Mouse (Mus musculus) forebrain, embryonic 14.5 days (tissue): ENCODE data around the gene Lrrfip1. TPM values are rescaled to one million over a fixed set of nuclear protein-coding genes. Genes with fewer than 3 reads are reported as not detected.

Source experiments
- ATAC-seq: fragments of 200-750 bp; cut with Nextera tagmentation; 2 replicates; pipeline ENCODE4 v1.8.0; 2017; ENCODE audit warnings: mild to moderate bottlenecking, moderate library complexity
- DNase-seq: peaks from one replicate; pipeline ENCODE4 v3.0.0-alpha.2; 2015; ENCODE audit warnings: low spot score
- H3K27ac ChIP-seq: fragments of 300-500 bp; sonication (generic); 2 replicates; pipeline ENCODE4 v1.5.1; 2014; ENCODE audit warnings: low read depth, mild to moderate bottlenecking, control low read depth, low read length, moderate library complexity
- H3K27me3 ChIP-seq: fragments of 300-500 bp; sonication (generic); replicated peaks from 2 replicates; pipeline ENCODE4 v1.6.1; 2014; ENCODE audit warnings: low read length, control low read depth, mixed read lengths; ENCODE audit not compliant: control insufficient read depth, insufficient read depth
- H3K36me3 ChIP-seq: fragments of 300-500 bp; sonication (generic); 2 replicates; pipeline ENCODE4 v1.6.1; 2014; ENCODE audit warnings: low read length, control low read depth; ENCODE audit not compliant: control insufficient read depth, insufficient read depth
- H3K4me1 ChIP-seq: fragments of 300-500 bp; sonication (generic); 2 replicates; pipeline ENCODE4 v1.6.1; 2014; ENCODE audit warnings: antibody characterized with exemption, low read length, control low read depth; ENCODE audit not compliant: control insufficient read depth, insufficient read depth
- H3K4me2 ChIP-seq: fragments of 300-500 bp; sonication (generic); 2 replicates; pipeline ENCODE4 v1.6.1; 2014; ENCODE audit warnings: mild to moderate bottlenecking, control low read depth, low read length
- H3K4me3 ChIP-seq: fragments of 300-500 bp; sonication (generic); 2 replicates; pipeline ENCODE4 v1.5.1; 2014; ENCODE audit warnings: low read depth, low read length, control low read depth
- H3K9ac ChIP-seq: fragments of 300-500 bp; sonication (generic); 2 replicates; pipeline ENCODE4 v1.6.1; 2014; ENCODE audit warnings: mild to moderate bottlenecking, low read length, control low read depth, moderate library complexity
- H3K9me3 ChIP-seq: fragments of 300-500 bp; sonication (generic); replicated peaks from 2 replicates; pipeline ENCODE4 v1.6.1; 2016; ENCODE audit warnings: low read length, control low read depth, mixed read lengths; ENCODE audit not compliant: control insufficient read depth
- WGBS: fragments of 180-500 bp; shearing (Covaris S2); extraction: QIAGEN DNeasy Blood & Tissue Kit; methylation state at CpG from one replicate; pipeline ENCODE4 v1.1.7; 2014; 5-methylcytosine and 5-hydroxymethylcytosine counted together
- polyA plus RNA-seq: library from polyadenylated mRNA; unstranded; fragments of >200 nt; fragmentation: Nextera tagmentation; extraction: Ambion mirVana; gene quantifications from 2 replicates; pipeline ENCODE4 v1.2.1, GENCODE M21; 2014

Gene Lrrfip1
- polyA plus RNA-seq, 1 experiment from 2014 or later: 27.2 TPM

DNA sequence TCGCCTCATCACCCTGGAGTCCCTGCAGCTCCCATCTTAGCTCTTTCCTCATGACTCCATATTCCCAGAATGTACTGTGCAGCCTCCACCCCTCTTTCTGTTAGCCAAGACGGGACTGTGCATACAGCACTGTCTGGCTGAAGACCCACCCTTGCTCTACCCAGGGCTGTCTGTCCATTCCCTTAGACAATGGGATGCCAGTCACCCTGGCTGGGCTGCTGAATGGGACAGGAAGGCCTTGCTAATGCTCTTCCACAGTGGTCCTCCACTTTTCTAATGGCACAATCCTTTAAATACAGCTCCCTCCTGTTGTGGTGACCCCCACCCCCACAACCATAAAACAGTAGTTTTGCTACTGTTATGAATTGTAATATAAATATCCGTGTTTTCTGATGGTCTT is 12.8 kb downstream of the Lrrfip1 start:
- no peaks in the 10 kb centered on the region for H3K9me3 ChIP-seq
- no peaks in the 10 kb centered on the region for H3K4me1 ChIP-seq
- H3K27me3 ChIP-seq: no peaks in the 10 kb centered on the region
- H3K9ac ChIP-seq: no peak overlapping the region
- H3K4me3 ChIP-seq: no peak overlapping the region
- no peak for DNase-seq
- H3K4me2 ChIP-seq: no peak overlapping the region
- H3K27ac ChIP-seq: no peak overlapping the region
- no peak for ATAC-seq
- H3K36me3 ChIP-seq: no peaks in the 10 kb centered on the region
- 79% methylated on average over 3 of the region's 3 CpGs for WGBS

DNA sequence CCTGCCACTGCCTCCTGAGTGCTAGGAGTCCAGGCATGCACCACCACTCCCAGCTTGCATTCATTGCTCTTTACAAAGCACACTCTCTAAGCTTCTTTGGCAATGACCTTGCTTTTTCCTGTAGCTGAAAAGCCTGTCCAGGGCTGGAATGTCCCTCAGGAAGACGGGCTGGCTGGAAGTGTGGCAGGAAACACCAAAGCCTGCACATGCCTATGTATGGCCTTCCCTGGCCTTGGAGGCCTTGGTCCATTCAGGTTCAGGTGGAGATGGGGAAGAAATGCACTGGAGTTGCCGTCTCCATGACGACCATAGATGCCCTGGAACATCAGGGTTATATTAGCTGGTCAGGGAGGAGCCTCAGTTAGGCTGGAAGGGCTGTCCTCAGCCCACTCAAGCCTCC is 15.3 kb downstream of the Lrrfip1 start:
- Histone ChIP-seq H3K4me2 (no peak overlapping the region), H3K9ac (no peak overlapping the region), H3K9me3 (no peaks in the 10 kb centered on the region), H3K27me3 (no peaks in the 10 kb centered on the region), H3K4me1 (no peaks in the 10 kb centered on the region; the same call in 1 of the 2 replicates), H3K36me3 (no peaks in the 10 kb centered on the region), H3K4me3 (no peak overlapping the region), H3K27ac (no peak overlapping the region)
- WGBS: 80% methylated on average over 3 of the region's 3 CpGs
- no peak for DNase-seq
- no peak for ATAC-seq

DNA sequence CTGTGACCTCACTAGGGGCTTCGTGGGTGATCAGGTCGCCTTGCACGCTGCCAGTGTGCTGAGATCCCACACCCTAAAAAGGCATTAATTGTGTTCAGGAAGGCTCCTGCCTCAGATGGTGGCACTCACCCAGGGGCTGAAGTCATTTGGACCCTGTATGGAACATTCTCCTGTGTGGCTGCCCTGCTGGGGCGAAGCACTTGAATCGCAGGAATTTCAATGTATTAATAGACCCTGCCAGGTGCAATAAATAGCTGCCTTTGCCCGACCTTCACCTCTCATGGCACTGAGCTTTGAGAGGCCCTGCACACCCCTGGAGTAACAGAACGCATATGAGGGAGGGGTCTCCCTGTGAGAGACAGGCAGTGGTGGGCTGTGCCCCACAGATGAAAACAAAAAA is 17.0 kb downstream of the Lrrfip1 start:
- no peak for DNase-seq
- H3K27ac ChIP-seq: no peak overlapping the region
- no peaks in the 10 kb centered on the region for H3K27me3 ChIP-seq
- WGBS: 66% methylated on average over 7 of the region's 7 CpGs
- no peaks in the 10 kb centered on the region for H3K9me3 ChIP-seq
- H3K4me2 ChIP-seq: no peak overlapping the region
- no peaks in the 10 kb centered on the region; the same call in 1 of the 2 replicates for H3K4me1 ChIP-seq
- no peak overlapping the region for H3K4me3 ChIP-seq
- H3K9ac ChIP-seq: no peak overlapping the region
- ATAC-seq: no peak
- H3K36me3 ChIP-seq: no peaks in the 10 kb centered on the region

DNA sequence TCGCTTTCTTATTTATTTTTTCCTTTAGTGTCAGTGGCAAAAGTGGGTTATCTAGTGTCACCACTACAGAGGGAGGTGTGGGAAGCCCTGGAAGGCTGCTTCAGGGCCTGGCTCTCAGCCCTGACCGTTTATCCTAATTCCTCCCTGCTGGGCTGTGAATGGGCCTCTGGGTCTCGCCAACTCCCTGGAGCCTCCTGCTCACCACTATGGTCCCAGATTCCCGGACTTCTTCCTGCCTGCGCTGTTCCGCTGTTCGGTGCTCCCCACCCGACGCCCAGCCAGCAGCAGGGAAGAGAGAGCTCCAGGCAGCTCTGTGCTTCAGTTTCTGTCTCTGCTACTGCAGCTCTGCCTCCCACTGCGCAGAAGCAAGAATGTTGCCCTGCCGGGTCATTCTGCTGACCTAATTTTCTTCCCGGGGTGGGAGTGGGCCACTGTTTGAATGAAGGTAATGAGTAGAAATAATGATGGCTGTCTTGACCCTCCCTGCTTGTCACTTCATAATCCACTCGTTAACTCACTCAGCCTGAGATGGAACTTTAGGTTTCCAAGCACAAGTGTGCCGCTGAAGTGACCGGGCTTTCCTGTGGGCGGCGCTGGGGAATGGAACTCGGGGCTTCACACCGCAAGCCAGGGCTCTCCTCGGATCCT is 18.7 kb downstream of the Lrrfip1 start:
- Histone ChIP-seq H3K27ac (no peak overlapping the region), H3K4me3 (no peak overlapping the region), H3K9me3 (no peaks in the 10 kb centered on the region), H3K4me1 (no peaks in the 10 kb centered on the region; the same call in 1 of the 2 replicates), H3K4me2 (peak overlapping the region; percentile 20; the same call in 1 of the 2 replicates), H3K9ac (peak overlapping the region; percentile 17; the same call in 1 of the 2 replicates), H3K36me3 (no peaks in the 10 kb centered on the region), H3K27me3 (no peaks in the 10 kb centered on the region)
- no peak for ATAC-seq
- WGBS: 8% methylated on average over 20 of the region's 20 CpGs
- DNase-seq: peak; percentile 24

DNA sequence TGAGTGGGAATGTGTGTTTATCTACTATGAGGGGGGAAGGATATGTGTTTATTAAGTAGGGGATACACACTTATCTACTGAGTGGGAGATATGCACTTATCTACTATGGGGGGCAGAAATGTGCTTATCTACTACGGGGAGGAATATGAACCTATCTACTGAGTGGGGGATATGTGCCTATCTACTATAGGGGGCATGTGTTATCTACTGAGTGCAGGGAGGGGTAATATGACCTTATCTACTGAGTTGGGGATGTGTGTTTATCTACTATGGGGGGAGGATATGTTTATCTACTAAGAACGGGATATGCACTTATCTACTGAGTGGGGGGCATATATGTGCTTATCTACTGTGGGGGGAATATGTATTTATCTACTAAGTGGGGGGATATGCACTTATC is 20.8 kb downstream of the Lrrfip1 start:
- 93% methylated on average over 2 of the region's 2 CpGs for WGBS
- no peak for ATAC-seq
- H3K4me2 ChIP-seq: no peak overlapping the region
- H3K27me3 ChIP-seq: no peaks in the 10 kb centered on the region
- no peaks in the 10 kb centered on the region for H3K9me3 ChIP-seq
- H3K36me3 ChIP-seq: no peaks in the 10 kb centered on the region
- DNase-seq: no peak
- no peak overlapping the region for H3K9ac ChIP-seq
- H3K27ac ChIP-seq: no peak overlapping the region
- H3K4me3 ChIP-seq: no peak overlapping the region
- no peaks in the 10 kb centered on the region; the same call in 1 of the 2 replicates for H3K4me1 ChIP-seq

DNA sequence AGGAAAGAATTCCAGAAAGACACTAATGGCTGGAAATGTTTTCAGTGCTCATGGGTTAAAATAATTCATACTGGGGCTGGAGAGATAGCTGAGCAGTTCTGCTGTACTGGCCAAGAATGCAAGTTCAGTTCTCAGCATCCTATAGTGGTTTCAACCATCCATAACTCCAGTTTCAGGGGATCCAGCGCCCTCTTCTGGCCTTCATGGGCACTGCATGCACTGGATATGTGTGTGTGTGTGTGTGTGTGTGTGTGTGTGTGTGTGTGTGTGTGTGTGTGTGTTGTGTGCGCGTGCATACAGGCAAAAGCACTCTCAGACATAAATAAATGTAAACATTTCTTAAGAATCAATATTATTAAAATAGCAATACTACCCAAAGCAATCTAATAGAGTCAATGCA is 22.8 kb downstream of the Lrrfip1 start:
- no peaks in the 10 kb centered on the region for H3K27me3 ChIP-seq
- DNase-seq (no peak), ATAC-seq (no peak)
- WGBS: 56% methylated on average over 3 of the region's 3 CpGs
- no peaks in the 10 kb centered on the region for H3K9me3 ChIP-seq
- H3K4me2 ChIP-seq: no peak overlapping the region
- no peak overlapping the region for H3K27ac ChIP-seq
- no peaks in the 10 kb centered on the region for H3K36me3 ChIP-seq
- no peak overlapping the region for H3K9ac ChIP-seq
- no peak overlapping the region for H3K4me3 ChIP-seq
- H3K4me1 ChIP-seq: no peaks in the 10 kb centered on the region; the same call in 1 of the 2 replicates

DNA sequence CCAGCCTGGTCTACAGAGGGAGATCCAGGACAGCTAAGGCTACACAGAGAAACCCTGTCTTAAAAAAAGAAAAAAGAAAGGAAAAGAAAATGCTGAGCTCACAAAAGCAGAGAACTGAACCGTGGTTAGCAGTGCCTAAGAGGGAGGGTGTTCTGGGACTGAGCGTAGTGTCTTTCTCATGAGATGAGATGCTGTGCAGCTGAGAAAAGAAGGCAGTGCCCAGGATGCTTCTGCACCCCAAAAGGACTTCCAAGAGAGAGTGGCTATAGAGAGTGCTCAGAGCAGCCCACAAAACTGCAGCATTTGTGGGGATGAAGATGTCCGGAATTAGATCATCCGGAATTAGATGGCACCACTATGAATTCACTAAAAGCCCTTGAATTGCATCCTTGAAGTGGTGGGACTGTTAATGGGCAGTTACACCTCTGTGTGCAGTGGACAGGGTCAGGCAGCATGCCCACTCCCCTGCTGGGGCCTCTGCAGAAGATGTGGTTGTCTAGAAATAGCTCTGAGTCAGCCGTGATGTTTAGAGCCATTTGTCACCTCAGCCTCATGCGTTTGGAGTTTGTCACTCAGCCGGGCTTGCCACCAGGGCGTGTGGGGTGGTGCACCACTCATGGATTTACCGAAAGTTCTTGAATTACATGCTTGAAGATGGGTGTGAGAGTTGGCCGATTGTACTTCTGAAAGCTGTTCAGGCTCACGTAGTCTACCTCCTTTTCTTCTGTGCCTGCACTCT is 23.8 kb downstream of the Lrrfip1 start:
- no peak overlapping the region for H3K4me2 ChIP-seq
- no peak for DNase-seq
- no peaks in the 10 kb centered on the region for H3K4me1 ChIP-seq
- H3K27me3 ChIP-seq: no peaks in the 10 kb centered on the region
- no peak for ATAC-seq
- H3K4me3 ChIP-seq: no peak overlapping the region
- H3K27ac ChIP-seq: no peak overlapping the region
- WGBS: 93% methylated on average over 11 of the region's 11 CpGs
- H3K9me3 ChIP-seq: no peaks in the 10 kb centered on the region
- H3K36me3 ChIP-seq: no peaks in the 10 kb centered on the region
- no peak overlapping the region for H3K9ac ChIP-seq

DNA sequence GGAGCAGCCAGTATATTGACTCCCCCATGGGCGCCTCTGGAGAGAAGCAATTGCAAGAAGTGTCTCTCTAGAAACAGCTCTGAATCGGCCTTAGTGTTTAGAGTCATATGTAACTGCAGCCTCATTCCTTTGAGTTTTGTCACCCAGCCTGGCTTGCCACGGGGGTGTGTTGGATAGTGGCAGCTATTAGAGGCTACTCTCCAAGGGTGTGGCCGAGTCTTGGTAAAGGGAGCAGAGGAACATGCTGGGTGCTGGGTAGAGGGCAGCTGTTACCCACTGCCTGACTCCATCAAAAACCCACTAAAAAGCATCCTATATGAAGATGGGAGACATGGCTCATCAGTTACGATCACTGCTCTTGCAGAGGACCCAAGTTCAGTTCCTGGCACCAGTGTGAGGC is 24.7 kb downstream of the Lrrfip1 start:
- no peak overlapping the region for H3K4me3 ChIP-seq
- DNase-seq (no peak), ATAC-seq (no peak)
- WGBS: 86% methylated on average over 5 of the region's 5 CpGs
- no peak overlapping the region for H3K27ac ChIP-seq
- no peaks in the 10 kb centered on the region for H3K9me3 ChIP-seq
- no peak overlapping the region for H3K4me2 ChIP-seq
- no peaks in the 10 kb centered on the region for H3K27me3 ChIP-seq
- H3K4me1 ChIP-seq: no peaks in the 10 kb centered on the region
- H3K36me3 ChIP-seq: no peaks in the 10 kb centered on the region
- H3K9ac ChIP-seq: no peak overlapping the region

DNA sequence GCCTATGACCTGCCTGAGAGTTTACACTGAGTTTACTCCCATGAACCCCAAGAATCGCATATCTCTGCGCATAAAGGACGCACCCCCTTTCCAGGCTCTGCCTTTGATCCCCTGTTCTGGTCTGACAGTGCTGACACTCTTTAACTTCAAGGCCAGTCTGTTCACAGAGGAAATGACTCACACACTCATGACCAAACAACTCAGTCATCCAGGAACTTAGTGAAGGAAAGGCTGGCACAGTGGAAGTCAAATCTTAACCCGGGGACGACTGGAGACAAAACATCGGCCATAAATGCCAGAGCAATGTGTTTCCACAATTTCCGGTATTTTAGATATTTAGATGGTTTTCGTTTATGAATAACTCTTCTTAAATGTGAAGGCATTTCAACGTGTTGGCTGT is 25.4 kb downstream of the Lrrfip1 start:
- H3K9me3 ChIP-seq: no peaks in the 10 kb centered on the region
- no peak overlapping the region for H3K9ac ChIP-seq
- no peaks in the 10 kb centered on the region for H3K36me3 ChIP-seq
- no peaks in the 10 kb centered on the region for H3K4me1 ChIP-seq
- ATAC-seq: no peak
- no peak overlapping the region for H3K27ac ChIP-seq
- no peak overlapping the region for H3K4me3 ChIP-seq
- H3K4me2 ChIP-seq: no peak overlapping the region
- no peak for DNase-seq
- no peaks in the 10 kb centered on the region for H3K27me3 ChIP-seq
- 89% methylated on average over 9 of the region's 9 CpGs for WGBS
